Mouse (Mus musculus): ENCODE measurements around the gene Twsg1.

The Twsg1 gene

GRCm38 (mm10) chr17:65886571-65886970 lies 64.5 kb downstream of the Twsg1 start:
- no peak for DNase-seq (ENCODE audit: low read depth, low spot score)

GRCm38 (mm10) chr17:65885697-65886529 lies 65.1 kb downstream of the Twsg1 start, which contains the start of gene Ralbp1:
Ralbp1 (minus strand) TSS chr17:65885798.
- DNase-seq (ENCODE audit: low read depth, low spot score): peak; percentile 88

DNA sequence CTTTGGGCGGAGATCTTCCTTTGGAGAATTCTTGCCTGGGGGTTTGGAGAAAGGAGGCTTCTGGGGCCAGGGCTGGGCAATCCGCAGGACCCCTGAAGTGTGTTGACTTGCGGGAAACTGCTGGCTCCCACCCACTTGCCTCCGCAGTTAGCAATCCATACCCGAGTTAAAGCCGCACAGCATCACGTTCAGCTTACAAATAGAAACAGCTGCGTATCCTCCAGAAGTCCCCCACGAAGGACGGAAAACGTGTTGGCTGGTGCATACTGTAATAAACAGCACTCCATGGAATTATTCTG lies 65.7 kb downstream of the Twsg1 start:
- DNase-seq (ENCODE audit: low read depth, low spot score): no peak

DNA sequence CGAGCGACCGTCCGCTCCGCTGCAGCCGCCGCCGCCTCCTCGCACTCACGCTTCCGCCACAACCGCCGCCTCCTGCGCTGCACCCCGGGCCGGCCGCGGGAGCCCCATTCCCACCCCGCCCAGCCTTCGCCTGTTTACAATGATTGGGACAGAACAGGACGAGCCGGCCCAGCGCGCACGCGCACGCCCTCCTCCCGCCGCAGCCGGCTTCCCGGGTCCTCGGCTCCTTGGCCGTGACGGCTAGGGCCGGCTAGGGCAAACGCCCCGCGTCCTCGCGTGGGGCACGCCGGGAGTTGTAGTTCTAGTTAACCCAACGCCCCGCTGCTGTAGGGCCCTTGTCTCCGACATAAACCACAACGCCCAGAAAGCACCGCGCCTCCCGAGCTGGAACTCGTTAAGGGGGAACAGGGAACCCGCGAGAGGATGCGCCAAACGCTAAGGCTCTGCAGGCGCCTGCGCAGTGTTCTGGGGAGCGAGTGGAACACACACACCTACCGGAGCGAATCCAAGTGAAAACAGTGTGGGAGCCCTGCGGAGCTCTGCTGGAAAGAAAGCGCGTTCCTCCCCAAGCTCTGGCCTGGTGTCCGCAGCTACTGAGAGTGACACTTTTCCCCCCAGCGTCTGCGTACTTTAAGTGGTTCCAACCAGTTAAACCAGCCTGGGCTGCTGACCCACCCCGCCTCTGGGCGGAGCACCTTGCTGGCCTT lies 66.2 kb downstream of the Twsg1 start:
- peak; percentile 100 for DNase-seq (ENCODE audit: low read depth, low spot score)

GRCm38 (mm10) chr17:65884061-65884669 lies 66.9 kb downstream of the Twsg1 start:
- peak; percentile 36 for DNase-seq (ENCODE audit: low read depth, low spot score)

GRCm38 (mm10) chr17:65877026-65877425 lies 74.0 kb downstream of the Twsg1 start:
- DNase-seq (ENCODE audit: low read depth, low spot score): no peak

DNA sequence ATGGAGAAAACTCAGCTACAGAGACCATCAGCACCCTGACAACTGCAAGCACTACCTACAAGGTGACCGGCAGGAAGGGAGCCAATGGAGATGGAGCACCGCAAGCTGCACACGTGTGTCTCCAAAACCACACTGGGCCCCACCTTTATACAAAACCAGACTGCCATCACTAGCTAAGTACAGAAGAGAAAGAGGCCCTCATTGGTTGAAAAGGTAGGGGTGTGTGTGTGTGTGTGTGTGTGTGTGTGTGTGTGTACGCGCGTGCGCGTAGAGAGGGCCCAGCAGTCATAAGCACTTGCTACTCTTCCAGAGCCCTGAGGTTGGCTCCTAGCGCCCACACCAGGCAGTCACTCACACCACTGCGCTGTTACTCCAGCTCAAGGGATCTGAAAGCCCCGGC lies 77.2 kb downstream of the Twsg1 start:
- DNase-seq (ENCODE audit: low read depth, low spot score): no peak

DNA sequence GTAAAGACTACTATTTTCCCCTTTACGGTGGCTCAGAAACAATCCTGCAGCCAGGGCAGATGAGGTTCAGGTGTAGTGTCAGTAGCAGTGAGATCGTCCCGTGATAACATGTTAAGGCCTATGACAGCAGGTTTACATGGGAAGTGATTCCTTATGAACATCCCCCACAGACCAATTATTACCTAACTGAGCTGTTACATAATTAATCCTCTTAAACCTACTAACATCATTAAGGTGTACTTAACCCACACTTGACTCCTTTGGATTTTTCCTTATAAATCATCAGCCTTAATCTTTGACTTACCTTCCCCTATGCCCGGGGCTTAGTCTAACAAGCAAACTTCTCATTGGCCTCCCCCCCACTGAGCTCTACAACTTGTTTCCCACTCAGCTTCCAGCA lies 77.9 kb downstream of the Twsg1 start:
- DNase-seq (ENCODE audit: low read depth, low spot score): no peak

- DNase-seq (ENCODE audit: low read depth, low spot score): peak; percentile 64
Measured at GRCm38 (mm10) chr17:65872652-65873051, 78.4 kb downstream of the Twsg1 start.

DNA sequence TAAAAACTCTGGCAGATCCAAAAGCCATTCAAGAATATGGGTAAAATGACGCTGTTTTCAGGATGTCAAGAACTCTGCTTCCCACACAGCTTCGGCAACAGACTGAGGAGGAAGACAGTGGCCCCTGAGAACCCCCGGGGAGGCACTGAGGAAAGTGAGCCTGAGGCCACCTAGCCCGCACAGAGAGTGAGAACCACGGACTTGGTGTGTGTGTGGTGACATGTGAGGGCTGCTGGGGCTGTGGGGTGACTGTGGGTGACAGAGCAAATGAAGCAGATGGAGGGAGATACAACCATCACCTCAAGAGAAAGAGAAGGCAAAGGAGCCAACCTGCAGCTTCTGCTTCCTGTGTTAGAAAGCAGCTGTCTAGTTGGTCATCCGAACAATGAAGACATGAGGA lies 79.0 kb downstream of the Twsg1 start:
- DNase-seq (ENCODE audit: low read depth, low spot score): no peak

Data from brain, adult 2 months (tissue).